Mouse (Mus musculus) left cerebral cortex, adult 9 months (tissue): Measurements from ENCODE around the gene Epb41l3.
A peak's percentile ranks its signal among the peaks of the same experiment; 100 is the strongest.

Source experiments
- DNase-seq, 2 experiments: peaks; one replicate each; pipeline ENCODE4 v3.0.0; 2022; ENCODE audit warnings: low spot score in 2 of 2

Gene Epb41l3

GRCm38 (mm10) chr17:69075501-69076237 lies at the start of gene Epb41l3:
Gene Epb41l3 (plus strand): TSS chr17:69075683.
- DNase-seq: peak; percentile 62 to 84

GRCm38 (mm10) chr17:69038760-69039675 lies 36.5 kb upstream of the Epb41l3 start:
- DNase-seq: no peak

- DNase-seq: no peak
Observed at GRCm38 (mm10) chr17:69041516-69041915, 34.0 kb upstream of the Epb41l3 start.

- no peak for DNase-seq
Observed at GRCm38 (mm10) chr17:69048826-69049225, 26.7 kb upstream of the Epb41l3 start.

- peak; percentile 7 to 14 for DNase-seq
Observed at GRCm38 (mm10) chr17:69054029-69054428, 21.5 kb upstream of the Epb41l3 start.

- DNase-seq: peak; percentile 17 to 31
Observed at GRCm38 (mm10) chr17:69059760-69060159, 15.7 kb upstream of the Epb41l3 start.

GRCm38 (mm10) chr17:69060388-69060787 lies 15.1 kb upstream of the Epb41l3 start:
- no peak for DNase-seq

GRCm38 (mm10) chr17:69061883-69062745 lies 13.4 kb upstream of the Epb41l3 start:
- no peak for DNase-seq

- DNase-seq: no peak
Observed at GRCm38 (mm10) chr17:69067937-69068739, 7.3 kb upstream of the Epb41l3 start.

GRCm38 (mm10) chr17:69074095-69074494 lies 1.4 kb upstream of the Epb41l3 start:
- DNase-seq: no peak

- DNase-seq: peak; percentile 46 to 76
Observed at GRCm38 (mm10) chr17:69076238-69076625, 749 bp downstream of the Epb41l3 start.

- peak in 1 of 2 experiments; percentile 6 for DNase-seq
Observed at GRCm38 (mm10) chr17:69076747-69077543, 1.5 kb downstream of the Epb41l3 start.

- DNase-seq: no peak
Observed at GRCm38 (mm10) chr17:69077544-69077920, 2.0 kb downstream of the Epb41l3 start.

- DNase-seq: no peak
Observed at GRCm38 (mm10) chr17:69082316-69082715, 6.8 kb downstream of the Epb41l3 start.

- no peak for DNase-seq
Observed at GRCm38 (mm10) chr17:69091618-69092017, 16.1 kb downstream of the Epb41l3 start.

- DNase-seq: no peak
Observed at GRCm38 (mm10) chr17:69097068-69097467, 21.6 kb downstream of the Epb41l3 start.

- DNase-seq: no peak
Observed at GRCm38 (mm10) chr17:69097955-69098354, 22.5 kb downstream of the Epb41l3 start.

- DNase-seq: no peak
Observed at GRCm38 (mm10) chr17:69103326-69103725, 27.8 kb downstream of the Epb41l3 start.

- DNase-seq: no peak
Observed at GRCm38 (mm10) chr17:69105035-69105798, 29.7 kb downstream of the Epb41l3 start.
